Mouse (Mus musculus) CD4-positive naive resting alpha-beta T cell, adult 57 days (primary cell): ENCODE data around the gene Ube3b. TPM values are rescaled to one million over a fixed set of nuclear protein-coding genes. Genes with fewer than 3 reads are reported as not detected.

Source experiments
- total RNA-seq: library from RNA; stranded (reverse); gene quantifications from one replicate; pipeline ENCODE4 v1.2.4, GENCODE M21; 2023

Ube3b gene
- 62.7 TPM for total RNA-seq

GRCm38 (mm10) chr5:114380209-114381012 lies at the start of gene Ube3b, which contains the start of gene Kctd10:
Gene Ube3b, plus strand, starts transcription at chr5:114380607.
Gene Kctd10, minus strand, starts transcription at chr5:114380508.

GRCm38 (mm10) chr5:114443566-114444367 lies 63.4 kb downstream of the Ube3b start, which contains the start of the genes Mmab and Mvk:
Gene Mmab, minus strand, starts transcription at chr5:114444060.
Gene Mvk, plus strand, starts transcription at chr5:114444269.

Other genes with a start within 250 kb of the Ube3b start
- 13.8 TPM for gene Acacb, start 234.1 kb upstream of the Ube3b start, total RNA-seq
- not detected for gene Foxn4, start 106.8 kb upstream of the Ube3b start, total RNA-seq
- gene Myo1h, start 91.4 kb upstream of the Ube3b start, total RNA-seq, result 14.2 TPM
- 110 TPM for gene Kctd10, start 99 bp upstream of the Ube3b start, total RNA-seq
- 8.6 TPM for gene Mmab, start 63.5 kb downstream of the Ube3b start, total RNA-seq
- 21.2 TPM for gene Mvk, start 63.7 kb downstream of the Ube3b start, total RNA-seq
- gene Fam222a, start 187.4 kb downstream of the Ube3b start, total RNA-seq, result 10.4 TPM